Mouse (Mus musculus): Measurements from ENCODE around the gene Trmu. TPM values are rescaled to one million over a fixed set of nuclear protein-coding genes. Genes with fewer than 3 reads are reported as not detected.
A peak's percentile ranks its signal among the peaks of the same experiment; 100 is the strongest.
"Not testable (repeated sequence)": the region's sequence is repeated elsewhere in the genome, so short reads cannot be mapped to it uniquely, and the experiment has no call there.

Trmu gene
- polyA plus RNA-seq, 2 experiments: 12.7 to 15.2 TPM

DNA sequence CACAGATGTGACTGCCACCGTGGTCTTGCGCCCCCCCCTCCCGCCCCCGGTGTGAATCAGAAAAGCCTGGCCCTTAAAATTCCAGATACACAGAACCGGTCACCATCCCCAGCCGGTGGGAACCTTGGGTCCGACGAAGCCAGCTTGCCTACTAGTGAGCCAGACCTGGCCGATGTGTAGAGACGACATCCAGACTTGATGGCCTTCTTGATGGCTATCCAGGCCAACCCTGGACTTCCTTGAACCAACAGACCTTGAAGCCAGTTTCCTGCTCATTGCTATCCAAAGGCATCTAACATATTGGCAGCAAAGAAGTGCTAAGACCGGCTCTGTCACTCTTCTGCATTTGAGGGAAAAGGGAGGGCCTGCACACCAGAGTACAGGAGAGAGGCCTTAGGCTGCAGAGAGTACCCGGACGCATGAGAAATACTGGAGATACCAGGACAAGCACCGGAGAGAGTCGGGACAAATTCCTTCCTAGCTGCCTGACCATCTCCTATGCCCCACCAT lies 20.1 kb upstream of the Trmu start:
- no peak for DNase-seq (ENCODE audit: low read depth in 3 of 3, low spot score in 3 of 3)
- H3K27ac ChIP-seq: no peak overlapping the region

GRCm38 (mm10) chr15:85859490-85860031 lies 19.6 kb upstream of the Trmu start, which contains the start of gene Gtse1:
Gtse1 (plus strand) TSS chr15:85859745.
- H3K27ac ChIP-seq: peak within 1 kb of the TSS; percentile 43
- H3K9ac ChIP-seq (replicated peaks): peak within 1 kb of the TSS; percentile 91
- peak within 1 kb of the TSS; percentile 79 for H3K4me2 ChIP-seq (ENCODE audit: low read depth)
- ATAC-seq (ENCODE audit: insufficient read depth): peak; percentile 99
- H3K36me3 ChIP-seq (replicated peaks; ENCODE audit: control insufficient read depth, insufficient read depth, low read depth): peaks cover 32% of the 10 kb centered on the region
- TF ChIP-seq EP300 (IDR thresholded peaks at IDR 0.05; ENCODE audit: low read depth) (no peak), CTCF (IDR thresholded peaks at IDR 0.05; ENCODE audit: low read depth) (no peak)
- H3K4me3 ChIP-seq (ENCODE audit: insufficient read depth in 1 of 2, low read depth in 2 of 2, low read length in 2 of 2): peak within 1 kb of the TSS; percentile 81 to 99
- no peaks in the 10 kb centered on the region for H3K27me3 ChIP-seq (ENCODE audit: control insufficient read depth, insufficient read depth, low read length)
- peaks cover 0 to 10% of the 10 kb centered on the region in 2 experiments; a peak in 3 of 4 replicates for H3K4me1 ChIP-seq (replicated peaks; ENCODE audit: control insufficient read depth in 2 of 2, insufficient read depth in 2 of 2, low read length in 1 of 2)
- DNase-seq (ENCODE audit: low read depth in 3 of 3, low spot score in 3 of 3): peak; percentile 93 to 95 (median 95)
- under 1% methylated on average over 42 of the region's 42 CpGs for WGBS (ENCODE audit: insufficient replicate concordance)
- H3K9me3 ChIP-seq (ENCODE audit: control insufficient read depth, low read length): no peaks in the 10 kb centered on the region

More for the DNA sequence above, 20.1 kb upstream of the Trmu start:
- peak; percentile 4; the same call in 1 of the 2 replicates for ATAC-seq (ENCODE audit: insufficient read depth)
- peaks cover 27% of the 10 kb centered on the region for H3K36me3 ChIP-seq (replicated peaks; ENCODE audit: control insufficient read depth, insufficient read depth, low read depth)
- H3K27me3 ChIP-seq (ENCODE audit: control insufficient read depth, insufficient read depth, low read length): no peaks in the 10 kb centered on the region
- H3K9me3 ChIP-seq (ENCODE audit: control insufficient read depth, low read length): no peaks in the 10 kb centered on the region
- peak overlapping the region; percentile 71 for H3K4me2 ChIP-seq (ENCODE audit: low read depth)
- peak overlapping the region; percentile 59 for H3K9ac ChIP-seq (replicated peaks)
- 13% methylated on average over 15 of the region's 15 CpGs for WGBS (ENCODE audit: insufficient replicate concordance)
- TF ChIP-seq CTCF (IDR thresholded peaks at IDR 0.05; ENCODE audit: low read depth): no peak
- TF ChIP-seq EP300 (IDR thresholded peaks at IDR 0.05; ENCODE audit: low read depth): 0 out of 2 replicates have a peak, but pooled peaks have one; percentile 14
- peak overlapping the region; percentile 81 to 84 for H3K4me3 ChIP-seq (ENCODE audit: insufficient read depth in 1 of 2, low read depth in 2 of 2, low read length in 2 of 2)
- peaks cover 0 to 10% of the 10 kb centered on the region in 2 experiments; a peak in 3 of 4 replicates for H3K4me1 ChIP-seq (replicated peaks; ENCODE audit: control insufficient read depth in 2 of 2, insufficient read depth in 2 of 2, low read length in 1 of 2)

DNA sequence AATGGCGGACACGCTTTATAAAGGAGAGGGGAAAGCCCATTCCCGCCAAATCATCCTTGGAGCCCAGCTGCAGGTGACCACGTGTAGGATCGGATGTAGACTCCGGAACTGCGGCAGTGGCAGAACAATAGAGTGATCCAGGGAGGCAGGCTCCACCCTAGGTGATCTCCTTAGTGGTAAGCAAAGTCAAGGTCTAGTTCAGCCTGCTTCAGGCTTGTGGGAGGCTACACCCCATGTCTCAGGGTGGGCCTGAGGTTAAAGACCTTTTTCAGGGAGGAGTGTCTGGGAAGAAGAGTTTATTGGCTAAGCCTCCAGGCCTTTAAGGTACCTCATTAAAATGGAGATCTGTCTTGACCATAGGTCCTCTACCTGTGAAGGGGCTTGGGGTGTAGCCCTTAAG lies 13.2 kb upstream of the Trmu start:
- peaks cover 94% of the 10 kb centered on the region for H3K36me3 ChIP-seq (replicated peaks; ENCODE audit: control insufficient read depth, insufficient read depth, low read depth)
- DNase-seq (ENCODE audit: low read depth in 3 of 3, low spot score in 3 of 3); H3K4me2 ChIP-seq (ENCODE audit: low read depth); ATAC-seq (ENCODE audit: insufficient read depth); H3K9ac ChIP-seq (replicated peaks); H3K4me3 ChIP-seq (ENCODE audit: insufficient read depth in 1 of 2, low read depth in 2 of 2, low read length in 2 of 2); H3K4me1 ChIP-seq (replicated peaks; ENCODE audit: control insufficient read depth in 2 of 2, insufficient read depth in 2 of 2, low read length in 1 of 2); H3K9me3 ChIP-seq (ENCODE audit: control insufficient read depth, low read length); H3K27me3 ChIP-seq (ENCODE audit: control insufficient read depth, insufficient read depth, low read length); H3K27ac ChIP-seq: not testable (repeated sequence)
- WGBS (ENCODE audit: insufficient replicate concordance): 92% methylated on average over 7 of the region's 7 CpGs

GRCm38 (mm10) chr15:85867696-85868095 lies 11.4 kb upstream of the Trmu start:
- peak in 2 of 3 experiments; percentile 42 to 47 for DNase-seq (ENCODE audit: low read depth in 3 of 3, low spot score in 3 of 3)
- no peak overlapping the region for H3K9ac ChIP-seq (replicated peaks)
- no peaks in the 10 kb centered on the region for H3K9me3 ChIP-seq (ENCODE audit: control insufficient read depth, low read length)
- no peaks in the 10 kb centered on the region for H3K27me3 ChIP-seq (ENCODE audit: control insufficient read depth, insufficient read depth, low read length)
- peak; percentile 30; the same call in 1 of the 2 replicates for ATAC-seq (ENCODE audit: insufficient read depth)
- H3K36me3 ChIP-seq (replicated peaks; ENCODE audit: control insufficient read depth, insufficient read depth, low read depth): peaks cover 98% of the 10 kb centered on the region
- WGBS (ENCODE audit: insufficient replicate concordance): 48% methylated on average over 6 of the region's 6 CpGs
- H3K4me3 ChIP-seq (ENCODE audit: insufficient read depth in 1 of 2, low read depth in 2 of 2, low read length in 2 of 2): no peak overlapping the region
- TF ChIP-seq CTCF (IDR thresholded peaks at IDR 0.05; ENCODE audit: low read depth): peak; percentile 98
- TF ChIP-seq EP300 (IDR thresholded peaks at IDR 0.05; ENCODE audit: low read depth): no peak
- no peak overlapping the region for H3K27ac ChIP-seq
- H3K4me2 ChIP-seq (ENCODE audit: low read depth): no peak overlapping the region
- no peaks in the 10 kb centered on the region for H3K4me1 ChIP-seq (replicated peaks; ENCODE audit: control insufficient read depth in 2 of 2, insufficient read depth in 2 of 2, low read length in 1 of 2)

GRCm38 (mm10) chr15:85877336-85877735 lies 1.8 kb upstream of the Trmu start:
- peaks cover 40% of the 10 kb centered on the region for H3K36me3 ChIP-seq (replicated peaks; ENCODE audit: control insufficient read depth, insufficient read depth, low read depth)
- 85% methylated on average over 7 of the region's 7 CpGs for whole genome bisulfite sequencing (ENCODE audit: insufficient replicate concordance)

More at GRCm38 (mm10) chr15:85877336-85877735, 1.8 kb upstream of the Trmu start:
- Histone ChIP-seq H3K9me3 (ENCODE audit: control insufficient read depth, low read length) (no peaks in the 10 kb centered on the region), H3K4me2 (ENCODE audit: low read depth) (no peak overlapping the region), H3K9ac (replicated peaks) (no peak overlapping the region), H3K27ac (no peak overlapping the region), H3K4me1 (replicated peaks; ENCODE audit: control insufficient read depth in 2 of 2, insufficient read depth in 2 of 2, low read length in 1 of 2) (peaks cover 2 to 5% of the 10 kb centered on the region in 2 experiments; a peak in 1 of 4 replicates), H3K27me3 (ENCODE audit: control insufficient read depth, insufficient read depth, low read length) (no peaks in the 10 kb centered on the region), H3K4me3 (ENCODE audit: insufficient read depth in 1 of 2, low read depth in 2 of 2, low read length in 2 of 2) (no peak overlapping the region)
- ATAC-seq (ENCODE audit: insufficient read depth) (no peak), DNase-seq (ENCODE audit: low read depth in 3 of 3, low spot score in 3 of 3) (no peak)
- TF ChIP-seq EP300 (IDR thresholded peaks at IDR 0.05; ENCODE audit: low read depth) (no peak), CTCF (IDR thresholded peaks at IDR 0.05; ENCODE audit: low read depth) (no peak)
